Mouse (Mus musculus) fat pad, adult 2 months (tissue): Measurements from ENCODE around the gene Olfr979.
"Not testable (repeated sequence)": the region's sequence is repeated elsewhere in the genome, so short reads cannot be mapped to it uniquely, and the experiment has no call there.

ENCODE experiments used
- DNase-seq: peaks from one replicate; pipeline ENCODE4 v3.0.0-alpha.2; 2011; ENCODE audit warnings: low read depth, low spot score; ENCODE audit errors: extremely low read depth

The Olfr979 gene

DNA sequence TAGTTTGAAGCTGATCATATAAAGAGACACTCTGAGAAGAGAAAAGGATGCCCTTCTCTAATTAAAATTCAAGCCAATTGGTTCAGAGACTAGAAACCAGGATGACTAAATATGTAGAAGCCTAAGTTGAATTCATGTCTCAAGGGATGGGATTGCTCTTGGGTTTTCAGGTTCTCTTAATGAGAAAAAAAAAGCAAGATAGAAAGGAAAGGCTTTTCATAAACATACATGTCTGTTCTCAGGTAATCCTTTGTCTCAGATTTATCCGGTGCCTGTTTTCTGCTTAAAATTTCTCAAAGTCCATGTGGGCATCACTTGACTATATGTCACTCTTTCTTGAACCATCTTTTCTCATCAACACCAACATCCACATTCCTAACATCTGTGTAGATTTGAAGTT, at the start of gene Olfr979:
TSS of gene Olfr979 (minus strand) at position 101 of the 400 bp plus-strand sequence.
- DNase-seq, result no peak

DNA sequence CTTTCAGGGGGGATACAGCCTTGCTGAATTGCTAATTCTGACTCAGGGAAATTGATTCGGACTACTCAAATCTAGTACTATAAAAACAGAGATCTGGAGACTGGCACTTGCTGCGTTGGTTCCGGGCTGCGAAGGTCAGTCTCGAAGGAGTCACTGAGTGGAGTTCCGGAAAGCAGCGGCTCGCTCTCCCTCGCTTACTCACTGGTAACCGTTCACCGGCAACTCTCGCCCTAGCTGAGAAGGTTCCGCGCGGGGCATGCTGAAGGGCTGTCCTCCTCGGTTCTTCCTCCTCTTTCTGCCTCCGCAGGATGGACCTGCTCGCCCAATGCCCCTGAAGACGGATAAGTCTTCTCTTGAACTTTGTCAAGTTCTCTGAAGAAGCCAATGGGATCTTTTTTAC, 46.9 kb upstream of the Olfr979 start:
- no peak for DNase-seq

DNA sequence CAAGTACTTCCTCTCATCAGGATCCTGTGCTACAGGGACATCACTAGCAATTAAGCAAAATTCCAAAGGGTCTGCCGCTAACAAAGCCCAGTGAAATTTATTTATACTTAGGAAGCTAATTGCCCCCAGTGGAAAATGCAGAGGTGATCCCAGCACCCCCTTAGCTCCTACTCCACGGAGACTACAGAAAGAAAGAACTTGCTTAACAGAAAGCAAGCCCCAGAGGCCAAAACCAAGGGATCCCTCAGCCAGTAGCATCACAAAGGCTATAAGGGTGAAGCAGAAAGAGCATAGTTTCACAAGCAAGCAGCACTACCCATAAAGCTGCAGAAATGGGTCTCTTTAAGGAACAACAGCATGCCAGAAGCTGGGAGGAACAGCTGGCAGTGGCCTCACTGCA, 17.9 kb upstream of the Olfr979 start, which contains the start of gene Olfr981:
TSS of gene Olfr981 (plus strand) at position 301 of the 400 bp plus-strand sequence.
- DNase-seq, result no peak

DNA sequence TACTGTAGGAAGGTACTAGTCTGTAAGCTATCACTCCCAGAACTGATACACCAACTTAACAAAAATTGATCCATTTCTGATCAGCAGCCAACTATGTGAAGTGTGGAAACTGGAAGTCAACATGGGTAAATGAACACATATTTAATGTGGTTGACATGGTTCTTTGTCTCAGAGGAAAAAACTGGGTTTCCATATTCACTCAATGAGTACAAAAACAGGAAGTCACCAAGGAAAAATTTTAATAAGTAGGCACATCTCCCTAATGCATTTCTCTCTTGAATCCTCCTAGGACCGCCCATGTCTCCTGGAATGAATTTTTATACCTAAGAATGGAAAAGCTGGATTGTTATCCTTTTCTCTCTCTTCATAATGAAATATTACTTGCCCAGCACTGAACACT, 6.2 kb upstream of the Olfr979 start, which contains the start of gene Olfr980:
TSS of gene Olfr980 (minus strand) at position 101 of the 400 bp plus-strand sequence.
- no peak for DNase-seq

DNA sequence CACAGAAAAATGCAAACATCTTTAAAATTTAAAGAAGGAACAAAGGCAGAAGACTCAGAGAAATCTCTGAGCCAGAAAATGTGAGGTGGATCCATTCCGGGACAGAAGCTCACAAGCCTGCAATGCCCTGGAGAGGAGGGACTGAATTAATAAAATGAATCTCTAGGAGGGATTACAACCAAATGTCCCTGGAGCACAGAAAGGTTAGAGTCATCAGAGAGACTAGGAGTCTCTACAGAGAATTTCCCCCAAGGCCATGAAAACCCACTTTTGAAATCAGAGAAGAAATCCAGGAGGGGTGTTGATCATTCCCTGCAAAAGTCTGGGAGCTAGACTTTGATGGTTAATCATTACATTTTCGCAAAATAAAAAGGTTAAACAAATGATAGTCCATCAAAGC, 11.5 kb downstream of the Olfr979 start, which contains the start of gene Olfr978:
TSS of gene Olfr978 (plus strand) at position 301 of the 400 bp plus-strand sequence.
- no peak for DNase-seq

DNA sequence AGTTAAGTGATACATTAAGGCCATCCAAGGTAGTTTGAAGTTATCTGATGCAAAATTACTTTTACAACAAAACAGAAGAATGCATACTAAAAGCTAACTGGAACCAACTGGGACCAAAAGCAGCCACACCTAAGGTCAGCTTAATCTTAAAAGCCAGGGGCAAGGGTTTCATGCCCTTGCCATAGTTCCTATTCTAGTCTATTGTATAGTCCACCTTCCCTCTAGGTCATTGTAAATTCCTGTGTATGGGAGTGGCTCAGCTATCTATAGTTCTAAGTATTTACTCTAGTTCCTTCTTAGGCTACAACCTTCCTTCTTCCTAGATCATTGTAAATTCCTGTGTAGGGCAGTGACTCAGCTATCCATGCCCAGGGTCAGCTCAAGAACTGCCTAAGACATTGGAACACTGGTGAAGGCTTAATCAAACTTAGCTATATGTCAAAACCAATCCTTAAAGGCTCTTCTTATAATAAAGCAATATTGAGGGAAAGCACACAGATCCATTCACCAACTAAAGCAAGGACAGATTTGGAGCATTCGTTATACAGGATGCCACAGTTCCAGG, 26.6 kb downstream of the Olfr979 start:
- DNase-seq, result not testable (repeated sequence)

DNA sequence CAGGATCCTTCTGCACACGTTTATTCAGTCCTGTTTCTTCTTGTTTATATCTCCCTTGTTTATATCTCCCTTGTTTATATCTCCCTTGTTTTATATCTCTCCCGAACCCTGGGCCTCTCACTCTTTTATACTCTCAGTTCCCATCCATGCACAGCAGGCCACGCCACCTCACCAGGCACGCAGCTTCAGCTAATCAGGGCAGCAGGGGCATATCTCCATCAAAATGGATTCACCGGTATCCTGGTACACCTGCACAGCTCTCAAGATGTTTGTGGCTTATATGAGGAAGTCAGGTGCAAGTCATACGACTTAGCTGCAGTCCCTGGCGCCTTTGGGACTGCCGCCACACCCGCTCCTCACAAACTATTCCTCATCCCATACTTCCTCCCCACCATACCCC, 42.2 kb downstream of the Olfr979 start, which contains the start of gene Olfr976:
TSS of gene Olfr976 (minus strand) at position 101 of the 400 bp plus-strand sequence.
- DNase-seq, result not testable (repeated sequence)

DNA sequence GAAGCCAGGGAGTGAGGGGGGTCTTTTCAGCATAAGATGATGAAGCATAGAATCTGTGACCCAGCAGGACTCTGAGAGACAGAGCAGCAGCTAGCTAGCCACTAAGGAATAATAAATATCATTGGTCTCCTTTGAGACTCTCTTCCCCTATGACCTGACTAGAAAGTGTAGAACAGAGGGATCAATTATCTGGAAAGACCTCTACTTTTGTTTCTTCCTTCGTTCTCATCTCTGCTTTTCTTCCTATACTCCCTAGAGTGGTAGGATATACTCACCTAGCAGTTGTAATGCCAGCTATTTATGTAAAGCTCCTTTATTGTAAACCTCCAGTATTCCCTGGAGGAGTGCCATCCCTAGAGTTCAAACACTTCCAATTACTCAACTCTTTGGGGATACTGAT, 51.3 kb downstream of the Olfr979 start, which contains the start of gene Olfr975:
TSS of gene Olfr975 (minus strand) at position 101 of the 400 bp plus-strand sequence.
- DNase-seq, result no peak
